Mouse (Mus musculus) kidney, embryonic 16.5 days (tissue): Measurements from ENCODE around the gene Ifne. TPM values are rescaled to one million over a fixed set of nuclear protein-coding genes. Genes with fewer than 3 reads are reported as not detected.

Experiments used
- ATAC-seq: fragments of 200-750 bp; cut with Nextera tagmentation; 2 replicates; pipeline ENCODE4 v1.8.0; 2017; ENCODE audit warnings: moderate TSS enrichment; ENCODE audit not compliant: low FRiP score, low TSS enrichment
- H3K27ac ChIP-seq: fragments of 300-500 bp; sonication (generic); 2 replicates; pipeline ENCODE4 v1.5.1; 2014; ENCODE audit warnings: low read length
- H3K27me3 ChIP-seq: fragments of 300-500 bp; sonication (generic); 2 replicates; pipeline ENCODE4 v1.6.1; 2014; ENCODE audit warnings: low read length, control low read depth, mixed read lengths; ENCODE audit not compliant: insufficient read depth
- H3K36me3 ChIP-seq: fragments of 300-500 bp; sonication (generic); 2 replicates; pipeline ENCODE4 v1.6.1; 2014; ENCODE audit warnings: low read length, control low read depth, mixed read lengths; ENCODE audit not compliant: insufficient read depth
- H3K4me1 ChIP-seq: fragments of 300-500 bp; sonication (generic); 2 replicates; pipeline ENCODE4 v1.6.1; 2014; ENCODE audit warnings: low read length, control low read depth, mixed read lengths; ENCODE audit not compliant: insufficient read depth
- H3K4me2 ChIP-seq: fragments of 300-500 bp; sonication (generic); replicated peaks from 2 replicates; pipeline ENCODE4 v1.6.1; 2014; ENCODE audit warnings: low read depth, low read length
- H3K4me3 ChIP-seq: fragments of 300-500 bp; sonication (generic); 2 replicates; pipeline ENCODE4 v1.5.1; 2014; ENCODE audit warnings: mild to moderate bottlenecking, low read length
- H3K9ac ChIP-seq: fragments of 300-500 bp; sonication (generic); replicated peaks from 2 replicates; pipeline ENCODE4 v1.6.1; 2014; ENCODE audit warnings: low read length
- H3K9me3 ChIP-seq: fragments of 300-500 bp; sonication (generic); 2 replicates; pipeline ENCODE4 v1.6.1; 2016; ENCODE audit warnings: low read length, control low read depth
- WGBS: fragments of 180-500 bp; shearing (Covaris S2); extraction: QIAGEN DNeasy Blood & Tissue Kit; methylation state at CpG from one replicate; pipeline ENCODE4 v1.1.7; 2014; 5-methylcytosine and 5-hydroxymethylcytosine counted together
- polyA plus RNA-seq: library from polyadenylated mRNA; unstranded; fragments of >200 nt; fragmentation: Nextera tagmentation; extraction: Ambion mirVana; gene quantifications from 2 replicates; pipeline ENCODE4 v1.2.1, GENCODE M21; 2015

The Ifne gene
- polyA plus RNA-seq, 1 experiment from 2014 or later = not detected

DNA sequence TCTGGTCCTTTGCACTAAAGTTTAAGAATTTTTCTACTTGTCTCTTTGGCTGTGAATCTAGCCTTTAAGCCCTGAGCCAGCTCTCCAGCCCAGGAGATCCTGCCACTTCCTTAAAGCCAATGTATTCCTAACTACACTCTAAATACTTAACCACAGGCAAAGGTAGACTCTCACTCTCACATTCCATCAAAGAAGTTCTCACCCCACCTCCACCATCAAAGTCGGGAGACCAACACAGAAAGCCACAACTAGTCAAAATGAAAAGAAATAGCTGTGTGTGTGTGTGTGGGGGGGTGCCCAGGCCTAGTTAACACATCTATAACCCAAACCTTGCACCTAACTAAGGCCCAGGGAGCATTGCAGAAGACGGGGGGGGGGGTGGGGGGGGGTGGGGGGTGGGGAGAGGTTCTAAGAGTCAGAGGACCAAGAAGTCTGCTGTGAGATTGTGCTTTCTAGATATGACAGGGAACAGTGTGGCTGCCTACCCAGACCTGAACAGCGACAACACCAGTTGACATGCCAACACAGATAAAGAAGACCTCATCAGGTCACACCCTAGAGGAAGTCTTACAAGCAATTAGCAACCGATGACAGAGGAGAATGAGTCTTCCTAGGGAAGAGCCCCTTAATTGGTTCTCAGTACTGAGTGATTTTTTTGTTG is 4.4 kb downstream of the Ifne start:
- Histone ChIP-seq H3K9ac (no peak overlapping the region), H3K36me3 (no peaks in the 10 kb centered on the region), H3K4me2 (no peak overlapping the region), H3K27me3 (peaks cover 5% of the 10 kb centered on the region; the same call in 1 of the 2 replicates), H3K4me3 (no peak overlapping the region), H3K4me1 (no peaks in the 10 kb centered on the region), H3K27ac (no peak overlapping the region), H3K9me3 (no peaks in the 10 kb centered on the region)
- 65% methylated on average over 4 of the region's 4 CpGs for WGBS
- no peak for ATAC-seq

DNA sequence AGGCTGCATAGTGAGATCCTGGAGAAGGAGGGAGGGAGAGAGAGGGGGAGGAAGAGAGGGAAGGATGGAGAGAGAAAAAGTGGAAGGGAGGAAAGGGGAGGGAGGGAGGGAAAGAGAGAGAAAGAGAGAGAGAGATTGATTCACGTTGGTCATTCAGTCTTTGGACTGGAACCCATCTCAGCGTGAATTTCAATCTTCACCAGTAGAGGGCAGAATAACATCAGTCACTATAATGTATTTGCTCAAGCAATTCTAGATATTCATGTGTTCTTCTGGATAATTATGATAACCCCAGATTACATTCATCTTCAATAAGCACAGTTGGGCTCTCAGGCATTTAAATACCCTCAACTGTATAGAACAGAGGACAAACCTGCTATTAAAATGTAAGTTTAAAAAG is 7.3 kb downstream of the Ifne start:
- H3K9ac ChIP-seq = no peak overlapping the region
- no peak for ATAC-seq
- H3K4me2 ChIP-seq = no peak overlapping the region
- peaks cover 7% of the 10 kb centered on the region; the same call in 1 of the 2 replicates for H3K27me3 ChIP-seq
- WGBS = 0% methylated on average over 2 of the region's 2 CpGs
- H3K4me3 ChIP-seq = no peak overlapping the region
- no peaks in the 10 kb centered on the region for H3K36me3 ChIP-seq
- H3K9me3 ChIP-seq = no peaks in the 10 kb centered on the region
- H3K27ac ChIP-seq = no peak overlapping the region
- peaks cover 6% of the 10 kb centered on the region; the same call in 1 of the 2 replicates for H3K4me1 ChIP-seq

GRCm38 (mm10) chr4:88867926-88868911 is 11.8 kb downstream of the Ifne start:
- peak overlapping the region; percentile 65 for H3K4me3 ChIP-seq
- 10% methylated on average over 29 of the region's 31 CpGs for WGBS
- H3K9ac ChIP-seq = peak overlapping the region; percentile 62
- no peak overlapping the region for H3K27ac ChIP-seq
- H3K9me3 ChIP-seq = no peaks in the 10 kb centered on the region
- peaks cover 8% of the 10 kb centered on the region; the same call in 1 of the 2 replicates for H3K4me1 ChIP-seq
- H3K4me2 ChIP-seq = peak overlapping the region; percentile 89
- H3K36me3 ChIP-seq = no peaks in the 10 kb centered on the region
- peak; percentile 72; the same call in 1 of the 2 replicates for ATAC-seq
- peaks cover 18% of the 10 kb centered on the region for H3K27me3 ChIP-seq

GRCm38 (mm10) chr4:88867366-88867925 is 12.6 kb downstream of the Ifne start:
- no peaks in the 10 kb centered on the region for H3K36me3 ChIP-seq
- H3K4me3 ChIP-seq = peak overlapping the region; percentile 65
- H3K27me3 ChIP-seq = peaks cover 18% of the 10 kb centered on the region
- peak overlapping the region; percentile 62; the same call in 1 of the 2 replicates for H3K9ac ChIP-seq
- H3K4me1 ChIP-seq = peaks cover 8% of the 10 kb centered on the region; the same call in 1 of the 2 replicates
- no peaks in the 10 kb centered on the region for H3K9me3 ChIP-seq
- peak overlapping the region; percentile 89 for H3K4me2 ChIP-seq
- under 1% methylated on average over 8 of the region's 8 CpGs for WGBS
- ATAC-seq = peak; percentile 73; the same call in 1 of the 2 replicates
- H3K27ac ChIP-seq = no peak overlapping the region

- 48% methylated on average over 6 of the region's 6 CpGs for WGBS
- H3K4me3 ChIP-seq = no peak overlapping the region
- peaks cover 8% of the 10 kb centered on the region; the same call in 1 of the 2 replicates for H3K4me1 ChIP-seq
- H3K4me2 ChIP-seq = no peak overlapping the region
- H3K9ac ChIP-seq = no peak overlapping the region
- H3K36me3 ChIP-seq = no peaks in the 10 kb centered on the region
- H3K27ac ChIP-seq = no peak overlapping the region
- ATAC-seq = no peak
- peaks cover 13% of the 10 kb centered on the region for H3K27me3 ChIP-seq
- H3K9me3 ChIP-seq = no peaks in the 10 kb centered on the region
Measured at GRCm38 (mm10) chr4:88865011-88865569, 14.9 kb downstream of the Ifne start.

DNA sequence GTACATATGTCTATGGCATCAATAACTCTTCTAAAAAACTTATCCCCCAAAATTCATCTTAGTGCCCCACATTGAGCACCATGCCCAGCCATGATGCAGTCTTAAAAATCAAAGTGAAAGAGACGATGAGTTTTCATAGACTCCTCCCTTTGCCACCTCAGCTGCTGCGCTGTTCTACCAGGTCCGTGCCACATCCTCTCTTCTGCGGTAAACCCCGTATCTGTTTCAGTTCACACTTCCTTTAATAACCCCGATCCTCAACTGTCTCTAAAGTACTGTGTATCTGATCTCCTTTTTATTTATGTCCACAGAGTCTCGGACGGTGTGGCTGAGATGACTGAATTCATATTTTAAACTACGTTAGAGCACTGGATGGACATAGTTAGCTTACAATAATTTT is 15.4 kb downstream of the Ifne start:
- Histone ChIP-seq H3K4me2 (no peak overlapping the region), H3K27ac (no peak overlapping the region), H3K27me3 (peaks cover 13% of the 10 kb centered on the region), H3K4me1 (peaks cover 8% of the 10 kb centered on the region; the same call in 1 of the 2 replicates), H3K36me3 (no peaks in the 10 kb centered on the region), H3K9ac (no peak overlapping the region), H3K9me3 (no peaks in the 10 kb centered on the region), H3K4me3 (no peak overlapping the region)
- ATAC-seq = no peak
- 65% methylated on average over 9 of the region's 9 CpGs for WGBS

GRCm38 (mm10) chr4:88863309-88863708 is 16.7 kb downstream of the Ifne start:
- Histone ChIP-seq H3K9ac (no peak overlapping the region), H3K9me3 (no peaks in the 10 kb centered on the region), H3K4me2 (peak overlapping the region; percentile 23; the same call in 1 of the 2 replicates), H3K4me1 (peaks cover 6% of the 10 kb centered on the region; the same call in 1 of the 2 replicates), H3K36me3 (no peaks in the 10 kb centered on the region), H3K4me3 (no peak overlapping the region), H3K27me3 (peaks cover 11% of the 10 kb centered on the region), H3K27ac (no peak overlapping the region)
- 13% methylated on average over 7 of the region's 7 CpGs for WGBS
- ATAC-seq = 0 out of 2 replicates have a peak, but pooled peaks have one; percentile 47

GRCm38 (mm10) chr4:88859214-88859613 is 20.8 kb downstream of the Ifne start:
- H3K36me3 ChIP-seq = no peaks in the 10 kb centered on the region
- no peaks in the 10 kb centered on the region for H3K4me1 ChIP-seq
- no peak overlapping the region for H3K9ac ChIP-seq
- ATAC-seq = no peak
- H3K4me3 ChIP-seq = no peak overlapping the region
- no peak overlapping the region for H3K4me2 ChIP-seq
- no peaks in the 10 kb centered on the region for H3K27me3 ChIP-seq
- H3K9me3 ChIP-seq = no peaks in the 10 kb centered on the region
- H3K27ac ChIP-seq = no peak overlapping the region

DNA sequence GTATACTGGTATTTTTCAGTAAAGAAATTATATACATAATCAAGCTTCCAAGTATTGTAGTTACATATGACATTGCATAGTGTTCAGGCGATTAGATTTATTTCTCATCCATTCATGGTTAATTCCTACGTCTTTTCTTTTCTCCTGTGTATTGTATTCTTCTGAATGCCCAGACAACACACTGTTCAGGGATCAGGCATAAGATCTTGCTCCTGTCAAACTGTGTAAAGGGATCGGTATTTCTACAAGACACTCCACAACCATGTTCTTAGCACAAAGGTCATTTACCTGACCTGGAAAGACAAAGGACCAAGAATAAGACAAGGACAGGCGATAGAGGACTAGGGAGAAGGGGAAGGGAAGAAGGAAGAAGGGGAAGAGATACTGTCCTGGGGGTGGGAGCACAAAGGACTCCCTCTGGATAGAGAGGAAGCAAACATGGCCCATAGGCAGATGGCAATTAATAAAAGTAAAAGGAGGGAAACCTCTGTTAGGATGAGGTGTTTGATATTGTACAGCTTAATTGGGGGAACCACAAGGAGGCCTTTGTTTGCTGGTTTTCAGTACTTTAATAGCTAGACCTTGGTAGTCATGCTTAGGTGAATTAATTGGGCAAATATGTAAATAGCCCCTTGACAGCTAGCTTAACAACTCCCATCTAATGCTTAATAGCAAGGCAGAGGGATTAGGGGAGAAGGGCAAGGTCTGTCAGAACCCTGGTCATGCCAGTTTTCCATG is 28.8 kb downstream of the Ifne start:
- Histone ChIP-seq H3K27ac (no peak overlapping the region), H3K9ac (no peak overlapping the region), H3K4me2 (no peak overlapping the region), H3K36me3 (no peaks in the 10 kb centered on the region), H3K27me3 (no peaks in the 10 kb centered on the region), H3K4me1 (no peaks in the 10 kb centered on the region), H3K9me3 (no peaks in the 10 kb centered on the region), H3K4me3 (no peak overlapping the region)
- WGBS = 73% methylated on average over 4 of the region's 4 CpGs
- no peak for ATAC-seq
